Mouse (Mus musculus): ENCODE results near the gene Gar1.

The Gar1 gene

DNA sequence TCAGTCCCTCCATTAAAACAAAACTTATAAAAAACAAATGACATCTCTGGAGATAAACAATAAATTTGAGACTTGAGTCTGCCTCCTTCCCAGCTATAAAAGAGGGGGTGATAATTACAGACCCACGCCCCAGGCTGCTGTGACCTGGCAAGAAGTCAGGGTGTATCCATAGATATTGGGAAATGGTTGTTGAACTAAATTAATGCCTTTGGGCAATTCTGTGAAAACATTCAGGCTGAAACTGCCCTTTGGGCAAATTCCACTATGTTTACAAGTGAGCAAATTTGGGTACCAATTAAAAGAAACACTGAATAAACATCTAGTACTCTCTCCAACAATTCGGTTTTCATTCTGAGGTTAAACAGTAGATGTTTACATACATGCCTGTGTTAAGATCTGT is 32.2 kb downstream of the Gar1 start:
- DNase-seq: no peak

GRCm38 (mm10) chr3:129798551-129798950 is 32.6 kb downstream of the Gar1 start:
- DNase-seq: no peak

DNA sequence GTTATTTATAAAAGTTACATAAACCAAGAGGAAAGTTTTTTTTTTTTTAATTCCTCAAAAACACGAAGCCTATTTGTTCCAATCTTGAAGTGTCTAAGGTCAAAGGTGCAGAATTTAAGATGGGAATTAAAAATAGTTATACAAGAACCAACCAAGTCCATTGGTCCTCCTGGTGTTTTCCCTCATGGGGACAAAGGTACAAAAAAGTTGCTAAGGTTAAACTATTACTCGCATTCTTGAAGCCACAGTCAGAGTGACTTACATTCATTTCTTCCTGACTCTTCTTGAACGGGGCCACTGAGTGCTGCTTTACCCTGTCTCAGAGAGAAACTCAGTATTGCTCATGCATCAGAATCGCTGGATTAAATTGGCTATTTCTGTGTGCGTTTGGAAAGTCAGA is 33.9 kb downstream of the Gar1 start:
- no peak for DNase-seq

DNA sequence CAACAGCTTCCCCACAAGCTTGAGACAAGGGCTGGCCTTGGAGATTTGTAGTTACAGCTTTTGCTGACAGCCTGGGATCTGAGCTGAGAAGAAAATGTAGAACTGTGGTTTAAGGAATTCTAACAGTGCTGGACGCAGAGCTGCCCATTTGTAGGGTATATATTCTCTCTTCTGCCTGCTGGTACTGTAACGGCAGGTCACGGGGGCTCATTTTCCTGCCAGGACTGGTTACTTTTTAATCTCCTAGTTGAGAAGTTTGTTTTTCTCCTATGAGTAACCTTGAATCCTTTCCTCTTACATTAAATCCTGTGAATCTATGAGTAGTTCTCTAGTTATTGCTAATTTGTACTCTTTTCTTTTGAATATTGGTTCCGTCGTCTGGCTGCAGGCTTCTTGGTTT is 37.4 kb downstream of the Gar1 start:
- no peak for DNase-seq

DNA sequence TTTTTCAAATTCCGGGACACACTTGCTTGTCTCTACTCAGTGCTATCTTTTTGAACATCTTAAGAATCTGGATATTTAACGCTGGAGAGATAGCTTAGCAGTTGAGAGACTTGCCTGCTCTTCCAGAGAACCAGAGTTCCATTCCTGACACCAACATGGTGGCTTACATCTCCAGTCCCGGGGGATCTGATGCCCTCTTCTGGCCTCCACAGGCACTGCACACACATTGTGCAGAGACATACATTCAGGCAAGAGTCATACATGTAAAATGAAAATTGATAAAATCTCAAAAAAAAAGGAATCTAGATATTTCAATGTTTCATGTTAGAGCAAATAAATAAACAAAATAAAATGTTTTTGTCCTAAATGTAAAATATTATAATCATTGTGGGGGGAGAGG is 48.5 kb downstream of the Gar1 start:
- DNase-seq: no peak

DNA sequence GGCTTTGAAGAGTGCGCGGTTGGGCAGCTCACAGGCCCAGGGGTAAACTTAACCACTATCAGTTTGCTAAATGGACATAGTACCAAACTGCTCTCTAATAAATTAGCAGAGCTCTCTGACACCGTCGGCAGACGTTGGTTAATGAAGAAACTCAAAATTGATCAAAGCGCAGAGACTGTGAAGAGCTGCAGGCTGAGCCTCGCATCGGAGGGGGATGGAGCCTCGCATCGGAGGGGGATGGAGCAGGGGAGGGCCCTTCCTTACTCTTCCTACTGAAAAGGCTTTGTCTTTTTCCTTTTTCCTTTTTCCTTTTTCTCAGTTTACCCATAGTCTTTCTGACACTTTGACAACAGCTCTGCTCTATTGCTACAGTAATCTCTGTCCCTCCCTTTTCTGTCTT is 49.8 kb downstream of the Gar1 start:
- DNase-seq: no peak
